Mouse (Mus musculus) natural killer cell, adult 2 months (primary cell): Measurements from ENCODE around the gene Lrrc66.
"Not testable (repeated sequence)": the region's sequence is repeated elsewhere in the genome, so short reads cannot be mapped to it uniquely, and the experiment has no call there.

Experiments used
- DNase-seq, 2 experiments: peaks; one replicate each; pipeline ENCODE4 v3.0.0; 2022; ENCODE audit warnings: low spot score in 2 of 2

Lrrc66 gene

GRCm38 (mm10) chr5:73613296-73613695 is 19.0 kb downstream of the Lrrc66 start:
- DNase-seq: no peak

GRCm38 (mm10) chr5:73611071-73611470 is 21.3 kb downstream of the Lrrc66 start:
- no peak for DNase-seq

- no peak for DNase-seq
These were observed 27.4 kb downstream of the Lrrc66 start for GRCm38 (mm10) chr5:73604964-73605363.

GRCm38 (mm10) chr5:73604542-73604941 is 27.8 kb downstream of the Lrrc66 start:
- DNase-seq: no peak

- DNase-seq: no peak
These were observed 29.5 kb downstream of the Lrrc66 start for GRCm38 (mm10) chr5:73602865-73603264.

GRCm38 (mm10) chr5:73601361-73601763 is 31.0 kb downstream of the Lrrc66 start:
- DNase-seq: no peak

- DNase-seq: no peak
These were observed 32.3 kb downstream of the Lrrc66 start for GRCm38 (mm10) chr5:73599991-73600390.

- no peak for DNase-seq
These were observed 33.2 kb downstream of the Lrrc66 start for GRCm38 (mm10) chr5:73598943-73599695.

GRCm38 (mm10) chr5:73587119-73587518 is 45.2 kb downstream of the Lrrc66 start:
- no peak for DNase-seq

GRCm38 (mm10) chr5:73586597-73586996 is 45.7 kb downstream of the Lrrc66 start:
- no peak for DNase-seq

GRCm38 (mm10) chr5:73585212-73586115 is 46.9 kb downstream of the Lrrc66 start:
- no peak for DNase-seq

- not testable (repeated sequence) for DNase-seq
These were observed 48.3 kb downstream of the Lrrc66 start for GRCm38 (mm10) chr5:73584011-73584410.

- no peak for DNase-seq
These were observed 54.2 kb downstream of the Lrrc66 start for GRCm38 (mm10) chr5:73578131-73578530.

- DNase-seq: no peak
These were observed 55.6 kb downstream of the Lrrc66 start for GRCm38 (mm10) chr5:73576708-73577107.

- no peak for DNase-seq
These were observed 57.7 kb downstream of the Lrrc66 start for GRCm38 (mm10) chr5:73574616-73575015.

- DNase-seq: no peak
These were observed 58.5 kb downstream of the Lrrc66 start for GRCm38 (mm10) chr5:73573789-73574188.

- DNase-seq: no peak
These were observed 59.5 kb downstream of the Lrrc66 start for GRCm38 (mm10) chr5:73572846-73573245.

GRCm38 (mm10) chr5:73571395-73572156 is 60.8 kb downstream of the Lrrc66 start:
- no peak for DNase-seq

- no peak for DNase-seq
These were observed 63.1 kb downstream of the Lrrc66 start for GRCm38 (mm10) chr5:73569181-73569580.

GRCm38 (mm10) chr5:73566892-73567291 is 65.4 kb downstream of the Lrrc66 start:
- no peak for DNase-seq

- DNase-seq: no peak
These were observed 66.2 kb downstream of the Lrrc66 start for GRCm38 (mm10) chr5:73566119-73566518.

- DNase-seq: no peak
These were observed 68.3 kb downstream of the Lrrc66 start for GRCm38 (mm10) chr5:73564038-73564437.
